14 mouse cellular contexts compared by ENCODE assay signal in genomic region chr14:29238446-29238845, GRCm38 (mm10).
"Had no signal": no experiment of that assay in that cellular context is flagged by ENCODE, and none has a peak within 500 bp of the region (broad histone marks: within the 10 kb centered on the region; RNA-seq: fewer than 3 reads in every experiment).

No protein-coding gene starts in this region.

- H3K9ac ChIP-seq: kidney, embryonic 15.5 days; limb, embryonic 12.5 days; liver, embryonic 14.5 days; midbrain, embryonic 13.5 days had no signal

- H3K27ac ChIP-seq: kidney, embryonic 15.5 days; left cerebral cortex, adult 2 months; limb, embryonic 12.5 days; liver, embryonic 14.5 days; midbrain, embryonic 13.5 days had no signal

- H3K27me3 ChIP-seq: kidney, embryonic 15.5 days; limb, embryonic 12.5 days; midbrain, embryonic 13.5 days had no signal

- H3K4me3 ChIP-seq: kidney, embryonic 15.5 days; left cerebral cortex, adult 2 months; limb, embryonic 12.5 days; midbrain, embryonic 13.5 days; myocyte had no signal

- H3K36me3 ChIP-seq: kidney, embryonic 15.5 days; limb, embryonic 12.5 days; midbrain, embryonic 13.5 days had no signal

- ATAC-seq: midbrain, embryonic 13.5 days had no signal

- H3K9me3 ChIP-seq: kidney, embryonic 15.5 days; midbrain, embryonic 13.5 days had no signal

- H3K4me1 ChIP-seq: kidney, embryonic 15.5 days; midbrain, embryonic 13.5 days had no signal

- H3K4me2 ChIP-seq: kidney, embryonic 15.5 days; limb, embryonic 12.5 days; midbrain, embryonic 13.5 days had no signal

- DNase-seq: kidney, adult 2 months; kidney, postnatal 25 days; lung, adult 18-20 months; retina, postnatal 1 day; right cerebral cortex, postnatal 4 days; spleen, adult 18-20 months; thymus, adult 18-20 months; thymus, postnatal 14 days had no signal
